Mouse (Mus musculus) c-Kit-positive CD71-positive TER-119-negative erythroid progenitor cells, embryonic 14.5 days (primary cell): ENCODE measurements around the gene Thumpd3.

ENCODE experiments used
- DNase-seq: peaks from one replicate; pipeline ENCODE4 v3.0.0-alpha.2; 2013; ENCODE audit warnings: low read depth

Gene Thumpd3

GRCm38 (mm10) chr6:113079492-113079891 is 33.5 kb downstream of the Thumpd3 start:
- no peak for DNase-seq

- no peak for DNase-seq
These were observed 36.2 kb downstream of the Thumpd3 start for GRCm38 (mm10) chr6:113082229-113082628.

- no peak for DNase-seq
These were observed 38.6 kb downstream of the Thumpd3 start for GRCm38 (mm10) chr6:113084590-113084989.

- no peak for DNase-seq
These were observed 47.2 kb downstream of the Thumpd3 start for GRCm38 (mm10) chr6:113093206-113093605.

GRCm38 (mm10) chr6:113095547-113095946 is 49.5 kb downstream of the Thumpd3 start:
- DNase-seq: no peak

- no peak for DNase-seq
These were observed 51.6 kb downstream of the Thumpd3 start for GRCm38 (mm10) chr6:113097662-113098061.

GRCm38 (mm10) chr6:113099640-113100289 is 53.7 kb downstream of the Thumpd3 start:
- DNase-seq: no peak

GRCm38 (mm10) chr6:113102541-113102940 is 56.5 kb downstream of the Thumpd3 start:
- no peak for DNase-seq

GRCm38 (mm10) chr6:113103765-113104164 is 57.7 kb downstream of the Thumpd3 start:
- peak; percentile 63 for DNase-seq

- no peak for DNase-seq
These were observed 63.4 kb downstream of the Thumpd3 start for GRCm38 (mm10) chr6:113109378-113109777.

- DNase-seq: no peak
These were observed 63.9 kb downstream of the Thumpd3 start for GRCm38 (mm10) chr6:113109956-113110355.
